Mouse (Mus musculus) heart, postnatal 25 days (tissue): ENCODE results near the gene Prdm5. TPM values are rescaled to one million over a fixed set of nuclear protein-coding genes. Genes with fewer than 3 reads are reported as not detected.

Source experiments
- DNase-seq: peaks from one replicate; pipeline ENCODE4 v3.0.0; 2022; ENCODE audit warnings: low spot score
- intact Hi-C: fragments of 180-260 bp; cut with DNase I; formaldehyde crosslinking; loops from one replicate; pipeline ENCODE4 v1.15.1; 2025
- total RNA-seq, 2 experiments: library from RNA; stranded (reverse); gene quantifications; 2 replicates each; pipeline ENCODE4 v1.2.3; 2021

The Prdm5 gene
- total RNA-seq, 2 experiments from 2014 or later: 7.2 to 7.6 TPM

GRCm38 (mm10) chr6:65818039-65818747, 39.4 kb downstream of the Prdm5 start:
- intact Hi-C loops: no loop called here
- no peak for DNase-seq

- no peak for DNase-seq
- intact Hi-C loops: no loop called here
These were observed 49.9 kb downstream of the Prdm5 start for GRCm38 (mm10) chr6:65828656-65829055.

GRCm38 (mm10) chr6:65831443-65831842, 52.7 kb downstream of the Prdm5 start:
- intact Hi-C loops: no loop called here
- no peak for DNase-seq

- DNase-seq: no peak
- intact Hi-C loops: no loop called here
These were observed 55.2 kb downstream of the Prdm5 start for GRCm38 (mm10) chr6:65834013-65834412.

- intact Hi-C loops: no loop called here
- no peak for DNase-seq
These were observed 63.8 kb downstream of the Prdm5 start for GRCm38 (mm10) chr6:65842579-65842978.

- intact Hi-C loops: no loop called here
These were observed 70.3 kb downstream of the Prdm5 start for GRCm38 (mm10) chr6:65849127-65849526.

GRCm38 (mm10) chr6:65849687-65850086, 70.9 kb downstream of the Prdm5 start:
- DNase-seq: no peak
- intact Hi-C loops: no loop called here

More at GRCm38 (mm10) chr6:65849127-65849526, 70.3 kb downstream of the Prdm5 start:
- DNase-seq: no peak

GRCm38 (mm10) chr6:65850221-65850620, 71.4 kb downstream of the Prdm5 start:
- intact Hi-C loops: no loop called here
- no peak for DNase-seq

- intact Hi-C loops: no loop called here
- no peak for DNase-seq
These were observed 75.2 kb downstream of the Prdm5 start for GRCm38 (mm10) chr6:65854020-65854419.

- intact Hi-C loops: no loop called here
- DNase-seq: no peak
These were observed 75.8 kb downstream of the Prdm5 start for GRCm38 (mm10) chr6:65854585-65854984.

- DNase-seq: no peak
- intact Hi-C loops: no loop called here
These were observed 81.8 kb downstream of the Prdm5 start for GRCm38 (mm10) chr6:65860609-65861008.

- intact Hi-C loops: no loop called here
- no peak for DNase-seq
These were observed 84.0 kb downstream of the Prdm5 start for GRCm38 (mm10) chr6:65862836-65863235.

GRCm38 (mm10) chr6:65864233-65864632, 85.4 kb downstream of the Prdm5 start:
- no peak for DNase-seq
- intact Hi-C loops: no loop called here

- intact Hi-C loops: no loop called here
- DNase-seq: no peak
These were observed 86.1 kb downstream of the Prdm5 start for GRCm38 (mm10) chr6:65864919-65865318.

- DNase-seq: no peak
- intact Hi-C loops: no loop called here
These were observed 87.1 kb downstream of the Prdm5 start for GRCm38 (mm10) chr6:65865861-65866260.

GRCm38 (mm10) chr6:65871754-65872278, 93.0 kb downstream of the Prdm5 start:
- intact Hi-C loops: loop anchor here (10.0 kb wide), 1 partner anchor 593 kb away; no protein-coding TSS in a partner anchor

GRCm38 (mm10) chr6:65878300-65878699, 99.5 kb downstream of the Prdm5 start:
- no peak for DNase-seq
- intact Hi-C loops: loop anchor here (10.0 kb wide), 1 partner anchor 587 kb away; no protein-coding TSS in a partner anchor

More at GRCm38 (mm10) chr6:65871754-65872278, 93.0 kb downstream of the Prdm5 start:
- no peak for DNase-seq

GRCm38 (mm10) chr6:65888835-65889234, 110.0 kb downstream of the Prdm5 start:
- no peak for DNase-seq
- intact Hi-C loops: no loop called here

GRCm38 (mm10) chr6:65892045-65892660, 113.4 kb downstream of the Prdm5 start:
- intact Hi-C loops: no loop called here
- no peak for DNase-seq

- DNase-seq: no peak
- intact Hi-C loops: no loop called here
These were observed 127.9 kb downstream of the Prdm5 start for GRCm38 (mm10) chr6:65906657-65907182.

GRCm38 (mm10) chr6:65915421-65915820, 136.6 kb downstream of the Prdm5 start:
- intact Hi-C loops: no loop called here
- no peak for DNase-seq
